Mouse (Mus musculus) thymus, adult 2 months (tissue): ENCODE measurements around the gene Bmp2k.

Source experiments
- CTCF ChIP-seq: fragments of 200-500 bp; IDR thresholded peaks from 2 replicates; pipeline ENCODE4 v1.5.1; 2012; ENCODE audit warnings: mild to moderate bottlenecking, control low read depth, low read length, moderate library complexity, borderline replicate concordance; ENCODE audit not compliant: control insufficient read depth, poor library complexity, insufficient read depth; ENCODE audit errors: extremely low read depth
- POLR2A ChIP-seq: fragments of 200-500 bp; IDR thresholded peaks from 2 replicates; pipeline ENCODE4 v1.6.1; 2012; ENCODE audit warnings: mild to moderate bottlenecking, low read length, control low read depth, moderate library complexity; ENCODE audit not compliant: control insufficient read depth, poor library complexity, insufficient read depth; ENCODE audit errors: extremely low read depth

- TF ChIP-seq CTCF (no peak), POLR2A (no peak)
Observed at GRCm38 (mm10) chr5:97084541-97084940, 87.1 kb downstream of the Bmp2k start.
